Mouse (Mus musculus) liver, embryonic 14.5 days (tissue): ENCODE measurements around the gene Map2k1.

Experiments used
- CTCF ChIP-seq: IDR thresholded peaks from 2 replicates; pipeline ENCODE4 v1.5.1; 2016; ENCODE audit warnings: antibody characterized with exemption, low read depth, control low read depth
- EP300 ChIP-seq: IDR thresholded peaks from 2 replicates; pipeline ENCODE4 v1.6.1; 2016; ENCODE audit warnings: antibody characterized with exemption, low read depth

- TF ChIP-seq EP300 (no peak), CTCF (no peak)
These were observed 32.0 kb downstream of the Map2k1 start for GRCm38 (mm10) chr9:64221480-64221879.
